Mouse (Mus musculus): Measurements from ENCODE around the gene Atg3. TPM values are rescaled to one million over a fixed set of nuclear protein-coding genes. Genes with fewer than 3 reads are reported as not detected.

Atg3 gene
- polyA plus RNA-seq, 1 experiment from 2014 or later, result 30.5 TPM

DNA sequence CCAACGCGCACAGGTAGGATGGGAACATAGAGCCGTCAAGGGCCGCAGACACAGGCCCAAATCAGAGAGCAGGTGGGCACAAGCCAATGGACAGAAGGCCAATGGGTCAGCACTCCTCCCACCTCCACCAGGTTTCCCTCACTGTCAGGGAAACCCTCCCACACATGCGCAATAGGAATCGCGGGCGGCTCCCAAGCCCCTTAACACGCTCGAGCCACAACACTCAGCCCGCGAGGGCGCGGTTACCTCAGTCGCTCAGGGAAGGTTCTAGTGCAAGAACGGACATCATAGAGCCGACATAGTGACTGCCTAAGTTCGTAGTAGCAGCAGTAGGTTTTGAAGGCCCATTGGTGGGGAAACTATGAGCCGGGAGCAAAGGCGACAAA lies 456 bp upstream of the Atg3 start:
- Histone ChIP-seq H3K9ac (ENCODE audit: low read length) (peak overlapping the region; percentile 83), H3K9me3 (ENCODE audit: control insufficient read depth, low read length) (no peaks in the 10 kb centered on the region), H3K4me3 (ENCODE audit: control insufficient read depth in 1 of 2, insufficient read depth in 1 of 2, low read depth in 1 of 2, low read length in 2 of 2) (peak overlapping the region; percentile 69 to 94), H3K27ac (replicated peaks in 1 of 2; ENCODE audit: control insufficient read depth in 1 of 2, insufficient read depth in 1 of 2, low read depth in 2 of 2, low read length in 2 of 2) (peak overlapping the region; percentile 93 to 95), H3K27me3 (ENCODE audit: control insufficient read depth, insufficient read depth, low read length) (no peaks in the 10 kb centered on the region), H3K4me2 (ENCODE audit: low read length) (peak overlapping the region; percentile 92), H3K36me3 (ENCODE audit: control insufficient read depth, insufficient read depth, low read length) (peaks cover 17% of the 10 kb centered on the region), H3K4me1 (ENCODE audit: control insufficient read depth in 2 of 2, insufficient read depth in 2 of 2, low read length in 2 of 2) (peaks cover 5 to 22% of the 10 kb centered on the region in 2 experiments; a peak in 3 of 4 replicates)
- WGBS, result under 1% methylated on average over 20 of the region's 20 CpGs
- ATAC-seq (ENCODE audit: insufficient number of reproducible peaks, insufficient read depth, low FRiP score, low read depth), result peak; percentile 73

DNA sequence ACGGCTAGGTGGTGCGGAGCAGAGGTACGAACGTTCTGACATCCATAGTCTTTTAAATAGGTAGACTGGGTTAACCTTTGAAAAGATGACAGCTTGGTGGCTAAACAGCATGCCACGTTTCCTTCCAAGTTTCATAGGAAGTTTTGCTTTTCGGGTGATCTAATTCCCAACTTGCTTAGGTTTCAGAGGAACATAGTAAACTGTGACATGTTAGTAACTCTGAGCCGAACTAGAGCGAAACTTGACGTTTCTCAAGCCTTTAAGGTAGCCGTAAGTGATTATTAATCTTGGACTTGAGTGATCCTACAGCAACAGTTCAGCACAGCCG lies 768 bp downstream of the Atg3 start:
- WGBS, result 4% methylated on average over 11 of the region's 11 CpGs
- H3K27ac ChIP-seq (replicated peaks in 1 of 2; ENCODE audit: control insufficient read depth in 1 of 2, insufficient read depth in 1 of 2, low read depth in 2 of 2, low read length in 2 of 2), result peak overlapping the region; percentile 87 to 95
- H3K4me1 ChIP-seq (ENCODE audit: control insufficient read depth in 2 of 2, insufficient read depth in 2 of 2, low read length in 2 of 2), result peaks cover 5 to 22% of the 10 kb centered on the region in 2 experiments; a peak in 3 of 4 replicates
- peak overlapping the region; percentile 88 to 94 for H3K4me3 ChIP-seq (ENCODE audit: control insufficient read depth in 1 of 2, insufficient read depth in 1 of 2, low read depth in 1 of 2, low read length in 2 of 2)
- no peaks in the 10 kb centered on the region for H3K27me3 ChIP-seq (ENCODE audit: control insufficient read depth, insufficient read depth, low read length)
- peak overlapping the region; percentile 89 for H3K9ac ChIP-seq (ENCODE audit: low read length)
- no peak for ATAC-seq (ENCODE audit: insufficient number of reproducible peaks, insufficient read depth, low FRiP score, low read depth)
- H3K36me3 ChIP-seq (ENCODE audit: control insufficient read depth, insufficient read depth, low read length), result peaks cover 17% of the 10 kb centered on the region
- H3K9me3 ChIP-seq (ENCODE audit: control insufficient read depth, low read length), result no peaks in the 10 kb centered on the region
- peak overlapping the region; percentile 92 for H3K4me2 ChIP-seq (ENCODE audit: low read length)

DNA sequence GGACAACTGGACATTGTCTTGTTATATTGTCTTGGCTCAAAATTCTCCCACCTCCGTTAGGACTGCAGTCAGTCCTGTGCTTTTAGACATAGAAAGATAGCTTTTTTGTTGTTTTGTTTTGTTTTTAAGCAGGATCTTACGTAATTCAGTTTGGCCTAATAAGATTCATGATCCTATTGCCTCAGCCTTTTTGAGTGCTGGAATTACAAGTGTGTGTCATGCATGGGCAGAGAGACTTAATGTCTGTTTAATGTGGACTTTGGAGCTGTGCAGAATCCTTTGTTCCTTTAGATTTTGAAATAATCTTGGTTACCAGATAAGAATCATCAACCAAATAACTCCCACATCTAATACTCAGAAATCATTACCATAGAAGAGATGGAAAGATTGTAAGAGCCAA lies 20.0 kb downstream of the Atg3 start:
- no peak for ATAC-seq (ENCODE audit: insufficient number of reproducible peaks, insufficient read depth, low FRiP score, low read depth)
- Histone ChIP-seq H3K4me3 (ENCODE audit: control insufficient read depth in 1 of 2, insufficient read depth in 1 of 2, low read depth in 1 of 2, low read length in 2 of 2) (no peak overlapping the region), H3K36me3 (ENCODE audit: control insufficient read depth, insufficient read depth, low read length) (peaks cover 35% of the 10 kb centered on the region), H3K27ac (replicated peaks in 1 of 2; ENCODE audit: control insufficient read depth in 1 of 2, insufficient read depth in 1 of 2, low read depth in 2 of 2, low read length in 2 of 2) (no peak overlapping the region), H3K9me3 (ENCODE audit: control insufficient read depth, low read length) (no peaks in the 10 kb centered on the region), H3K27me3 (ENCODE audit: control insufficient read depth, insufficient read depth, low read length) (no peaks in the 10 kb centered on the region), H3K4me2 (ENCODE audit: low read length) (no peak overlapping the region), H3K4me1 (ENCODE audit: control insufficient read depth in 2 of 2, insufficient read depth in 2 of 2, low read length in 2 of 2) (no peaks in the 10 kb centered on the region), H3K9ac (ENCODE audit: low read length) (no peak overlapping the region)
- WGBS, result 85% methylated on average over 2 of the region's 2 CpGs

DNA sequence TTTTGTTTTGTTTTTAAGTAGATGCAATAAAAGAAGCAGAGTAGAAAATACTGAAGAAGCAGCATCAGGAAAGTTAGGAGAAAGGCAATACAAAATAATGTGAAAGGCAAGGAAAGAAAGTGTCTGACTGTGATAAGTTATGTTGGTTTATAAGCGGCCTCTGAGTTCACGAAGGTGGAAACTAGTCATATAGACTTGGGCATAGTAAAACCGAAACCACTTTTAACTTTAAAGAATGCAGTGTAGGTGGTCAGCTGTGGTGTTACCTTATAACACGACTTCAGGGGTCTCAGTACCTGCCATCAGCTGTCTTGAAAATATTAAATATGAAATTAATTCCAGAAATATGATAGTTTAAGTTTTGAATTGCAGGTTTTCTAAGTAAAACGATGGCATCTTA lies 23.2 kb downstream of the Atg3 start:
- H3K36me3 ChIP-seq (ENCODE audit: control insufficient read depth, insufficient read depth, low read length), result peaks cover 48% of the 10 kb centered on the region
- no peaks in the 10 kb centered on the region for H3K9me3 ChIP-seq (ENCODE audit: control insufficient read depth, low read length)
- no peak overlapping the region for H3K9ac ChIP-seq (ENCODE audit: low read length)
- no peak overlapping the region for H3K27ac ChIP-seq (replicated peaks in 1 of 2; ENCODE audit: control insufficient read depth in 1 of 2, insufficient read depth in 1 of 2, low read depth in 2 of 2, low read length in 2 of 2)
- no peaks in the 10 kb centered on the region for H3K4me1 ChIP-seq (ENCODE audit: control insufficient read depth in 2 of 2, insufficient read depth in 2 of 2, low read length in 2 of 2)
- WGBS, result 88% methylated on average over 5 of the region's 5 CpGs
- no peak overlapping the region for H3K4me2 ChIP-seq (ENCODE audit: low read length)
- no peak for ATAC-seq (ENCODE audit: insufficient number of reproducible peaks, insufficient read depth, low FRiP score, low read depth)
- no peak overlapping the region for H3K4me3 ChIP-seq (ENCODE audit: control insufficient read depth in 1 of 2, insufficient read depth in 1 of 2, low read depth in 1 of 2, low read length in 2 of 2)
- no peaks in the 10 kb centered on the region for H3K27me3 ChIP-seq (ENCODE audit: control insufficient read depth, insufficient read depth, low read length)

DNA sequence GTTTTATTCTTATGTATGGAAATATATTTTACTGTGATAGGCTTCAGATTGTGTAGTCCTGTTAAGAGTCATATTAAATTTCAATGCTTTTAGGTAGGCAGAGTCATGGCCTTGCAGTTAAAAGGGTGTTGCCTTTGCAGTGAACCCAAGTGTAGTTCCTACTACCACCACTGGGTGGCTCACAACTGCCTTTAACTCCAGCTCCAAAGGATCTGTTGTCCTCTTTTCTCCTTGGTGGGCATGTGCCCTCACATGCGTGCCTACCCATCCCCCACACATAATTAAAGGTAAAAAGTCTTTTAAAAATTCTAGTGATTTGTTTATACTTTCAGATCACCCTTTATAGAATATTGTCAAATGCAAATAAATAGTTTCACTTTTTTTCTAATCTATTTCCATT lies 34.0 kb downstream of the Atg3 start:
- no peaks in the 10 kb centered on the region for H3K4me1 ChIP-seq (ENCODE audit: control insufficient read depth in 2 of 2, insufficient read depth in 2 of 2, low read length in 2 of 2)
- peaks cover 13% of the 10 kb centered on the region for H3K36me3 ChIP-seq (ENCODE audit: control insufficient read depth, insufficient read depth, low read length)
- no peak overlapping the region for H3K4me3 ChIP-seq (ENCODE audit: control insufficient read depth in 1 of 2, insufficient read depth in 1 of 2, low read depth in 1 of 2, low read length in 2 of 2)
- no peak for ATAC-seq (ENCODE audit: insufficient number of reproducible peaks, insufficient read depth, low FRiP score, low read depth)
- no peak overlapping the region for H3K4me2 ChIP-seq (ENCODE audit: low read length)
- 8% methylated on average over 1 of the region's 1 CpGs for WGBS
- no peaks in the 10 kb centered on the region for H3K27me3 ChIP-seq (ENCODE audit: control insufficient read depth, insufficient read depth, low read length)
- H3K9me3 ChIP-seq (ENCODE audit: control insufficient read depth, low read length), result no peaks in the 10 kb centered on the region
- no peak overlapping the region for H3K9ac ChIP-seq (ENCODE audit: low read length)
- no peak overlapping the region for H3K27ac ChIP-seq (replicated peaks in 1 of 2; ENCODE audit: control insufficient read depth in 1 of 2, insufficient read depth in 1 of 2, low read depth in 2 of 2, low read length in 2 of 2)

DNA sequence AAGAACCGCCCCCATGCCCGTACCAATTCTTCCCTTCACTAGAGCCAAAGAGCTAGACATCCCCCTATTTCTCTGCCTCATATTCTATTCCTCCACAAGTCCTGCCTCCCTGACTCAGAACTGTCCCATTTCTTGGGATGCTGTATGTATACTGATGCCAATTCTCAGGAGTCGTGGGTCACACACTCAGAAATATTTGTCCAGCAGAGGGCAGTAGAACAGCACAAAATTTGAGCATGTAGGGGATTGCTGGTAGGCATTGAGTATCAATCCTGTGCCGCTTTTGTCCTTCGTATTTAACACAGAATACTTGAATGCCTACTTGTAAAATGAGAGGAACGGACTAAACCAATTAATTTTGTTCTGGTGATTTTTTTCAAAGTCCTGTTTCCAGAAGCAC lies 38.2 kb downstream of the Atg3 start:
- no peaks in the 10 kb centered on the region for H3K27me3 ChIP-seq (ENCODE audit: control insufficient read depth, insufficient read depth, low read length)
- no peak overlapping the region for H3K9ac ChIP-seq (ENCODE audit: low read length)
- no peaks in the 10 kb centered on the region for H3K4me1 ChIP-seq (ENCODE audit: control insufficient read depth in 2 of 2, insufficient read depth in 2 of 2, low read length in 2 of 2)
- no peak overlapping the region for H3K4me2 ChIP-seq (ENCODE audit: low read length)
- H3K4me3 ChIP-seq (ENCODE audit: control insufficient read depth in 1 of 2, insufficient read depth in 1 of 2, low read depth in 1 of 2, low read length in 2 of 2), result no peak overlapping the region
- 29% methylated on average over 6 of the region's 6 CpGs for WGBS
- no peak overlapping the region for H3K27ac ChIP-seq (replicated peaks in 1 of 2; ENCODE audit: control insufficient read depth in 1 of 2, insufficient read depth in 1 of 2, low read depth in 2 of 2, low read length in 2 of 2)
- H3K36me3 ChIP-seq (ENCODE audit: control insufficient read depth, insufficient read depth, low read length), result no peaks in the 10 kb centered on the region
- H3K9me3 ChIP-seq (ENCODE audit: control insufficient read depth, low read length), result no peaks in the 10 kb centered on the region
- no peak for ATAC-seq (ENCODE audit: insufficient number of reproducible peaks, insufficient read depth, low FRiP score, low read depth)

DNA sequence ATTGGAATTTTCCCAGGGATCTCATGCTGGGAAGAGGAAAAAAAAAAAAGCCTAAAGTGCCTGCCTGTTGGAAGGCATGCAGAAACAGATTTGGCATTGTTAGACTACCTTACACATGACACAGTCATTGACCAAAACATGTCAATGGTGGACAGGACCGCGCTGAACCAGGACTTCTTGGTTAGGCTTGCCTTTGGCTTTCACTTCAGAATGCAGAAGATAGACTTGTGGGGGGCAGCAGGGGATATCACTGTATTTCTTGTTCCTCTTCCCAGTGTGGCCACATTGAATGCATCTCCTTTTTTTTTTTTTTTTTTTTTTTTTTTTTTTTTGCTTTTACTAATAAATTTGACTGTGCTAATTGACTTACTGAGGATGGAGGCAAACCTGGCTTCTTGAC lies 42.8 kb downstream of the Atg3 start:
- Histone ChIP-seq H3K4me1 (ENCODE audit: control insufficient read depth in 2 of 2, insufficient read depth in 2 of 2, low read length in 2 of 2) (no peaks in the 10 kb centered on the region), H3K27me3 (ENCODE audit: control insufficient read depth, insufficient read depth, low read length) (no peaks in the 10 kb centered on the region), H3K4me2 (ENCODE audit: low read length) (no peak overlapping the region), H3K27ac (replicated peaks in 1 of 2; ENCODE audit: control insufficient read depth in 1 of 2, insufficient read depth in 1 of 2, low read depth in 2 of 2, low read length in 2 of 2) (no peak overlapping the region), H3K36me3 (ENCODE audit: control insufficient read depth, insufficient read depth, low read length) (no peaks in the 10 kb centered on the region), H3K9ac (ENCODE audit: low read length) (no peak overlapping the region), H3K4me3 (ENCODE audit: control insufficient read depth in 1 of 2, insufficient read depth in 1 of 2, low read depth in 1 of 2, low read length in 2 of 2) (no peak overlapping the region), H3K9me3 (ENCODE audit: control insufficient read depth, low read length) (no peaks in the 10 kb centered on the region)
- WGBS, result 84% methylated on average over 2 of the region's 2 CpGs
- no peak for ATAC-seq (ENCODE audit: insufficient number of reproducible peaks, insufficient read depth, low FRiP score, low read depth)

DNA sequence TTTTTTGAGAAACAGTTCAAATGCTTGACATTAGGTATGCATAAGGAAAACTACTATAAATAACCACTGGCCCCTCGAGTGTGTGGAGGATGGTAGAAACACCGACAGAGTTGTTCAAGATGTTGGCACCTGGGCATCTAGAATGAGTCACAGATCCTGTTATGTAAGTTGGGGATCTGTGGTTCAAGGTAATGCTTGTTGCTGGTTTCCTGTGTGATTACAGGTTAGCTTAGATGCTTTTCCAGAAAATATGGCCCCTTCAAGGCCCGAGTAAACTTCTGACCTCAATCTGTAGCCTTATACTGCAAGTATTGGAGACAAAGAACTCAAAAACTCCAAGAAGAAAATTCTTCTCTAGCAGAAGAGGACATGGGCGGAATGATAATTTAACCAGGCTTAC lies 45.9 kb downstream of the Atg3 start:
- H3K9ac ChIP-seq (ENCODE audit: low read length), result no peak overlapping the region
- no peak for ATAC-seq (ENCODE audit: insufficient number of reproducible peaks, insufficient read depth, low FRiP score, low read depth)

More for the DNA sequence above, 45.9 kb downstream of the Atg3 start:
- Histone ChIP-seq H3K27ac (replicated peaks in 1 of 2; ENCODE audit: control insufficient read depth in 1 of 2, insufficient read depth in 1 of 2, low read depth in 2 of 2, low read length in 2 of 2) (no peak overlapping the region), H3K4me3 (ENCODE audit: control insufficient read depth in 1 of 2, insufficient read depth in 1 of 2, low read depth in 1 of 2, low read length in 2 of 2) (no peak overlapping the region), H3K36me3 (ENCODE audit: control insufficient read depth, insufficient read depth, low read length) (no peaks in the 10 kb centered on the region), H3K4me2 (ENCODE audit: low read length) (no peak overlapping the region), H3K4me1 (ENCODE audit: control insufficient read depth in 2 of 2, insufficient read depth in 2 of 2, low read length in 2 of 2) (no peaks in the 10 kb centered on the region), H3K9me3 (ENCODE audit: control insufficient read depth, low read length) (no peaks in the 10 kb centered on the region), H3K27me3 (ENCODE audit: control insufficient read depth, insufficient read depth, low read length) (no peaks in the 10 kb centered on the region)
- WGBS, result 66% methylated on average over 4 of the region's 4 CpGs

Data from heart, embryonic 14.5 days (tissue).